Mouse (Mus musculus): Measurements from ENCODE around the gene Gpm6b. TPM values are rescaled to one million over a fixed set of nuclear protein-coding genes. Genes with fewer than 3 reads are reported as not detected.

Gene Gpm6b
- polyA plus RNA-seq, 1 experiment from 2014 or later = 5.0 TPM

DNA sequence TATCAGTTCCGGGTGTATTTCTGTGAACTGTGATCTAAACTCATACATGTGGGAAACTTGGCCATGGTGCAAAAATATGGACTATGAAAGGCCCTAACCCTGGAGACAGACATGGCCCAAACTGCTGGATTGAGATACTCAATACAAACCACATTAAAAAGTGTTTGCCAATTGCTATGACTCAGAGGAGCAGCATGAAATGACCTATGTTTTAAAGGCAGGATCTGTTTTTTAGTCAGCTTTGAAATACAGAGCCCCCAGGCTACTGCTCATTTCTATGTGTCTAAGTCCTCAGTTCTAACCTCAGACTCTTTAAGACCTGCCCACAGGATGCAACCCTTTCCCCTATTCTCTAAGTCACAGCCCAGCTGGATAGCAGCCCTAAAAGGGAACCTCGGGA, 2.6 kb upstream of the Gpm6b start:
- no peaks in the 10 kb centered on the region for H3K4me1 ChIP-seq (replicated peaks)
- no peak overlapping the region for H3K27ac ChIP-seq (ENCODE audit: poor library complexity, severe bottlenecking)
- H3K9me3 ChIP-seq (replicated peaks) = no peaks in the 10 kb centered on the region
- no peak for ATAC-seq (ENCODE audit: insufficient number of reproducible peaks, low FRiP score)
- no peak overlapping the region for H3K4me3 ChIP-seq
- H3K4me2 ChIP-seq = no peak overlapping the region
- no peaks in the 10 kb centered on the region for H3K36me3 ChIP-seq
- H3K9ac ChIP-seq = no peak overlapping the region
- H3K27me3 ChIP-seq (replicated peaks) = peaks cover 25% of the 10 kb centered on the region; the same call in 1 of the 2 replicates
- WGBS = 51% methylated on average over 2 of the region's 2 CpGs

DNA sequence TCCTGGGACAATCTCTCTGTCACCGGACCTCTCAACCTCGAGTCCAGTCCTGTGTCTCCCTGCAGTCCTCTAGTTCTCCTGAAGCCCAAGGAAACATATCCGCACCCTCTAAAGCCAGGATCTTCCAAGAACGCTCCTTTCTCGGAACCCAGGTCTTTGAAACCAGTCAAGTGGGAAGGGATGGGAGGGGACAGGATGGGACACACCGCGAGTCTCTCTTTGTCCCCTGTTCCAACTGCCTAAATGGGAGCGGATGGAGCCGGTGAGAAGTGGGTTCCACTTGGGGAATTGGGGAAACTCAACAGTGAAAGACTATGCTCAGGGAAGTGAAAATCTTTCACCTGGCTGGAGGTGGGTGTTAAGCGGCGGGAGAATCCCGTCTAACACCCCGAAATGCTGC, 809 bp downstream of the Gpm6b start:
- peak overlapping the region; percentile 62 for H3K4me3 ChIP-seq
- peaks cover 29% of the 10 kb centered on the region; the same call in 1 of the 2 replicates for H3K27me3 ChIP-seq (replicated peaks)
- no peak overlapping the region for H3K27ac ChIP-seq (ENCODE audit: poor library complexity, severe bottlenecking)
- H3K9ac ChIP-seq = peak overlapping the region; percentile 68
- peak overlapping the region; percentile 99 for H3K4me2 ChIP-seq
- no peaks in the 10 kb centered on the region for H3K9me3 ChIP-seq (replicated peaks)
- WGBS = 23% methylated on average over 13 of the region's 13 CpGs
- ATAC-seq (ENCODE audit: insufficient number of reproducible peaks, low FRiP score) = no peak
- no peaks in the 10 kb centered on the region for H3K36me3 ChIP-seq
- H3K4me1 ChIP-seq (replicated peaks) = no peaks in the 10 kb centered on the region

DNA sequence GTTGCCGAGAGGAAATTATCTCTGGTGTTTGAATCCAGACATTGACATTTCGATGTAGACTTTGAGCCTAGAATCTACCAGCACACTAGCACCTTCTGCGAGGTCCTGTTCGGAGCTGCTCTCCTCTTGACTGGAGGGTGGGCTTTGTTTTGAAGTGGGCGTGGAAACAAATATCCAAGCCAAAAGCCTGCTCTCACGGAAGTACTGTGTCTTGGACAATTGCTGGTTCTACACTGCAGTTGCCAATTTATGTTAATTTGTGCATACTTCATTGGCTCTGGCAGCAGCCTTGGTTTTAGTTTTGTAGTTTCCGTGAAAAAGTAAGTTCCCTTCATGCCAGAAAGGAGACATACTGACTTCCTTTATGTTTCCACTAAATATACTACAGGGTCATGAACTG, 2.0 kb downstream of the Gpm6b start:
- no peak overlapping the region for H3K4me2 ChIP-seq
- H3K27ac ChIP-seq (ENCODE audit: poor library complexity, severe bottlenecking) = no peak overlapping the region
- peaks cover 29% of the 10 kb centered on the region; the same call in 1 of the 2 replicates for H3K27me3 ChIP-seq (replicated peaks)
- no peak overlapping the region for H3K4me3 ChIP-seq
- no peak overlapping the region for H3K9ac ChIP-seq
- no peaks in the 10 kb centered on the region for H3K36me3 ChIP-seq
- no peaks in the 10 kb centered on the region for H3K4me1 ChIP-seq (replicated peaks)
- H3K9me3 ChIP-seq (replicated peaks) = no peaks in the 10 kb centered on the region
- WGBS = 75% methylated on average over 7 of the region's 7 CpGs
- no peak for ATAC-seq (ENCODE audit: insufficient number of reproducible peaks, low FRiP score)

DNA sequence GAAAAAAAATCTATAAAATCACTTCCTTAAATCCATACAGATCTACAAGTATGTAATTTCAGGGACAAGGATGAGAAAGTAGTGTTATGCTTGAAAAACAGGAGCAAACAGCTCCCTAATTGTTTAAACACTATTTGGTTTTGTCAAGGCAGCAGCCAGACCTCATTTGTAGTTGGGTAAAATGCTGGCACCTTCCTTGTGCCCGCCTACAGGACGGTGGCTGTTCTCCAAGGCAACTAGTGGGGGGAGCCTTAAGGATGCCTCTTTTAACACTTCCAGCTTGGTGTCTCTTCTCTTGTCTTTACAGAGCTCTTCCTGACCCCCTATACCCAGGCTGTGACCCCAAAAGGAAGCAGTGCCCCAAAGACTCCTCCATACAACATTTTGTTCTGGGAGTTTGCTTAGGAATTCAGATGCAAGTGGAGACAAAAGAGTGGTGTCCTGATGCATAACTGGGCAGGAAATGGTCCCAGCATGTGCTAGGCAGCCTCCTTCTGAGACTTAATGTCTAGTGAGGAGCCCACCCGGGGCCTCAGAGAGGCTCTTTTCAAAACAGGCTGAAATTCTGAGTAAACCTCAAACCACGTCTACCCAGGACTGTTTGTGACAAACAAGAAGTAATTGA, 4.7 kb downstream of the Gpm6b start:
- Histone ChIP-seq H3K27ac (ENCODE audit: poor library complexity, severe bottlenecking) (no peak overlapping the region), H3K4me2 (no peak overlapping the region), H3K4me1 (replicated peaks) (no peaks in the 10 kb centered on the region), H3K9me3 (replicated peaks) (no peaks in the 10 kb centered on the region), H3K27me3 (replicated peaks) (0 out of 2 replicates have a peak, but pooled peaks cover 17% of the 10 kb centered on the region), H3K4me3 (no peak overlapping the region), H3K9ac (no peak overlapping the region), H3K36me3 (no peaks in the 10 kb centered on the region)
- WGBS = 59% methylated on average over 4 of the region's 4 CpGs
- no peak for ATAC-seq (ENCODE audit: insufficient number of reproducible peaks, low FRiP score)

DNA sequence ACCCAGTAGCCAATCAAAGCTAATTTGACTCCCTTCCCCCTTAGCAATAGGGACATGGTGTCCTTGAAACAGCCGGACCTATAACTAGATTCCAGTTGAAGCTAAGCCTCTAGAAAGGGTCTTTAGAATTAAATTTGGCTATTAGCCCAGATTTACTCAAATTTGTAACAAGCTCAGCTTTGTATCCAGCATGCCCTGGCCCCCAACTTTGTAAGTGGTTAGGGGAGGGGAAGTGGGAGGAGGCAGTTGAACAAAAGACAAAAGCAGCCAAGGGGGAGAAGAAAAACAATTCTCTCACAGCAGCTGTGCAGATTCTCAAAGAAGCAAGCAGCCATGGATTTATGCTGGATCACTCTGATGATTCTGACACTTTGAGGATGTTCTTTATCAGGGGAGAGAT, 32.8 kb downstream of the Gpm6b start:
- Histone ChIP-seq H3K36me3 (no peaks in the 10 kb centered on the region), H3K4me1 (replicated peaks) (no peaks in the 10 kb centered on the region), H3K27ac (ENCODE audit: poor library complexity, severe bottlenecking) (no peak overlapping the region), H3K27me3 (replicated peaks) (no peaks in the 10 kb centered on the region), H3K9ac (no peak overlapping the region), H3K4me2 (no peak overlapping the region), H3K9me3 (replicated peaks) (no peaks in the 10 kb centered on the region), H3K4me3 (no peak overlapping the region)
- 48% methylated on average over 1 of the region's 1 CpGs for WGBS
- ATAC-seq (ENCODE audit: insufficient number of reproducible peaks, low FRiP score) = no peak

DNA sequence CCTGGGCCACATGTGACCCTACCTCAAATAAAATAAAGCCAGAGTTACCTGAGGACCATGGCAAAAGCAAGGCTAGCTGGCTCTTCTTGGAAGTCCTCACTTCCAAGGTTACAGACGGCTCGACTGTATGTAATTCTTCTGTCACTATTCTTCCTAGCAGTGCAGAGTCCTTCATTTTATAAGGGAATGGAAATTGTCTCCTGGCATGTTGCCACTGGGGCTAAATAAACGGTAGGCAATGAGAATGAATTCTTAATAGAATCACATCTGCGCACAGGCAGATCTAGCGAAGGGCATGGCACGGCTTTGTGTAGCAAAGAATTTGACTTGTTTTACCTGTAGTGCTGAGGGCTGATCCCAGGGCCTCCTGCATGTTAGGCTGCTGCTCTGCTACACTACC, 33.9 kb downstream of the Gpm6b start:
- Histone ChIP-seq H3K36me3 (no peaks in the 10 kb centered on the region), H3K27me3 (replicated peaks) (no peaks in the 10 kb centered on the region), H3K27ac (ENCODE audit: poor library complexity, severe bottlenecking) (no peak overlapping the region), H3K4me3 (no peak overlapping the region), H3K9ac (no peak overlapping the region), H3K4me2 (no peak overlapping the region), H3K4me1 (replicated peaks) (no peaks in the 10 kb centered on the region), H3K9me3 (replicated peaks) (no peaks in the 10 kb centered on the region)
- no peak for ATAC-seq (ENCODE audit: insufficient number of reproducible peaks, low FRiP score)
- WGBS = 83% methylated on average over 6 of the region's 6 CpGs

DNA sequence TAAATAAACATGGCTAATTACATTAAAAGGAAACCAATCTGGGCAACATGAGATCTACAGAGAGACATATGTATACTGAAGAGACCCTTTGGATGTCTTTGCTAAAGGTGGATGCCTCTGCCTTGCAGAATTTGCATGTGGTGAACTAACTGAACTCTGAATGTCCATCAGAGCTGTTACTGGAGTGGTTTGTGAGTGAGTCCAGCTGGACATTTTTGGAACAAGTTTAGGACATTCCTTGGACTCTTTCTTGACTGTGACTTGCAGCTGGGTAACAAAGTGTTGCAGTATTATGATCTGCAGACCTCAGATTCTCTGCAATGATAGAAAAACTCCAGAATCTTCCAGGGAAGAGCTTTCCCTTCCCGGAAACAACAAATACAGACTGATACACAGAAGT, 41.1 kb downstream of the Gpm6b start:
- H3K4me1 ChIP-seq (replicated peaks) = no peaks in the 10 kb centered on the region
- H3K9ac ChIP-seq = no peak overlapping the region
- no peaks in the 10 kb centered on the region for H3K27me3 ChIP-seq (replicated peaks)
- no peaks in the 10 kb centered on the region for H3K9me3 ChIP-seq (replicated peaks)
- H3K27ac ChIP-seq (ENCODE audit: poor library complexity, severe bottlenecking) = no peak overlapping the region
- ATAC-seq (ENCODE audit: insufficient number of reproducible peaks, low FRiP score) = no peak
- H3K36me3 ChIP-seq = no peaks in the 10 kb centered on the region
- no peak overlapping the region for H3K4me3 ChIP-seq
- 67% methylated on average over 1 of the region's 1 CpGs for WGBS
- H3K4me2 ChIP-seq = no peak overlapping the region

DNA sequence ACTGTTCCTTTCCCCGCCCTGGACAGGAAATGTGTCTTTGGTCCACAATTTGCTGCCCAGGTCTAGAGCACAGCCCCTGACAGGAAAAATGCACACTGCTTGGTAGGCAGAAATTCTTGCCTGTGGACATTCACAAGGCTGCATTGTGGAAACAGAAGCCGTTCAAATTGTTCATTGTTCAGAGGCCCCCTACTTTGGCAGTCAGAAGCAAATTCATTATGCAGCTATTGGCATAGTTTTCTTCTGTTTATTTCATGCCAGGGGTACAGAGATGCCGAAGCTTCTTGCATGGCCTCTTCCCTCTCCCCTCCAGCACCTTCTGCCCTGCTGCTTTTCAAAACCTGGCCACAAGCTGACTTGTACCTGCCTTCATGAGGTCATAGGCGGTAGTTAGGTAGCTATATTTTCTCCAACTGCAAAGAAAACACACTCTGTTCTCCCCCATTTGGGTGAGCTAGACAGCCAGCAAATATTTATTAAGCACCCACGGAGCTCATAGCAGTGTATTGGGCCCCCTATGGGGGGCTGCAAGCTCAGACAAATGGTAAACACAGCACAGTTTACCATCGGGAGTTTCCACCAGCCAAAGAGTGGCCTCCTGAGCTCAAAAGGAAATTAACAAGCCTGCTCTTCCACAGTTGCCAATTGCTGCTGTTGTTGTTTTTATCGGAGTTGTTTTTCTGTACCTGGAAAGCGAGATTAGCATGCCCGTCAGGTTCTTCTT, 48.2 kb downstream of the Gpm6b start:
- ATAC-seq (ENCODE audit: insufficient number of reproducible peaks, low FRiP score) = no peak
- WGBS = 64% methylated on average over 9 of the region's 9 CpGs

DNA sequence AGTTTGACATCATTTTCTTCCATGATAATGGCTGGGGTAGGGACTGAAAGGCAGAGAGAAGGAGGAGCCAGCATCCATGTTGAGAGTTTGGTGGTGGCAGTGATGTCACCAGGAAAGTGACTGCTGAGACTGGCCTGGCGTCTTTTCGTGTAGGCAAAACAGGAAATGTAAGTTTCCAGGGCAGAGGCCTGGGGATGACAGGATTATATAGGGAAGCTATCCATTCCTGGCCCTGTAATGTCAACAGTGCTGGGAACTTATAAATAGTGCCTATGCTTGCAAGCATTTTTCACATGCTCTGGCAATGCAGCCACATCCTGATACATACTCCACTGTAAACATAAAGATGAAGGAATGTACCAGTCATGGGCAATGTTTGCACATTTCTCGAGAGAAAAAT, 52.6 kb downstream of the Gpm6b start:
- Histone ChIP-seq H3K4me2 (no peak overlapping the region), H3K36me3 (no peaks in the 10 kb centered on the region), H3K4me1 (replicated peaks) (no peaks in the 10 kb centered on the region), H3K27me3 (replicated peaks) (no peaks in the 10 kb centered on the region; the same call in 1 of the 2 replicates), H3K27ac (ENCODE audit: poor library complexity, severe bottlenecking) (no peak overlapping the region), H3K9ac (no peak overlapping the region), H3K9me3 (replicated peaks) (0 out of 2 replicates have a peak, but pooled peaks cover 2% of the 10 kb centered on the region), H3K4me3 (no peak overlapping the region)
- no peak for ATAC-seq (ENCODE audit: insufficient number of reproducible peaks, low FRiP score)
- WGBS = 54% methylated on average over 3 of the region's 3 CpGs

More for the DNA sequence above, 48.2 kb downstream of the Gpm6b start:
- H3K27me3 ChIP-seq (replicated peaks) = no peaks in the 10 kb centered on the region
- no peaks in the 10 kb centered on the region for H3K4me1 ChIP-seq (replicated peaks)
- no peak overlapping the region for H3K27ac ChIP-seq (ENCODE audit: poor library complexity, severe bottlenecking)
- H3K4me3 ChIP-seq = no peak overlapping the region
- H3K9ac ChIP-seq = no peak overlapping the region
- no peaks in the 10 kb centered on the region for H3K9me3 ChIP-seq (replicated peaks)
- no peaks in the 10 kb centered on the region for H3K36me3 ChIP-seq
- H3K4me2 ChIP-seq = no peak overlapping the region

DNA sequence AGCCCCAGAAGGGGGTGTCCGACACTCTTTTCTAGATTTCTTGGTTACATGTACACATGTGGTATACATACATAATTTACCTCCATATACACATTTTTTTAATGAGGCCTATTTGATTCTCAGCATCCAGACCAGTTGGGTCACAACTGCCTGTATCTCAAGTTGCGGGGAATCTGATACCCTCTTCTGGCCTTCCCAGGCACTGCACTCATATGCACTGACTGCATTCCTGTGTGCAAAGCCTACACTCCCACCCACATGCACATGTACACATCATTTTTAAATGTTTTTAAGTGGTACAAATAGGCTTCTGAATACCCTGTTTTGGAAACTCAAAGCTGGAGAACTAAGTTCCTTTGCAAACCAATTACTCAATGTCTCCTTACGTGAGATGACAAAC, 54.8 kb downstream of the Gpm6b start:
- no peak for ATAC-seq (ENCODE audit: insufficient number of reproducible peaks, low FRiP score)
- 80% methylated on average over 3 of the region's 3 CpGs for WGBS
- Histone ChIP-seq H3K9ac (no peak overlapping the region), H3K4me3 (no peak overlapping the region), H3K27me3 (replicated peaks) (no peaks in the 10 kb centered on the region; the same call in 1 of the 2 replicates), H3K36me3 (no peaks in the 10 kb centered on the region), H3K27ac (ENCODE audit: poor library complexity, severe bottlenecking) (no peak overlapping the region), H3K4me2 (no peak overlapping the region), H3K9me3 (replicated peaks) (0 out of 2 replicates have a peak, but pooled peaks cover 2% of the 10 kb centered on the region), H3K4me1 (replicated peaks) (no peaks in the 10 kb centered on the region)

DNA sequence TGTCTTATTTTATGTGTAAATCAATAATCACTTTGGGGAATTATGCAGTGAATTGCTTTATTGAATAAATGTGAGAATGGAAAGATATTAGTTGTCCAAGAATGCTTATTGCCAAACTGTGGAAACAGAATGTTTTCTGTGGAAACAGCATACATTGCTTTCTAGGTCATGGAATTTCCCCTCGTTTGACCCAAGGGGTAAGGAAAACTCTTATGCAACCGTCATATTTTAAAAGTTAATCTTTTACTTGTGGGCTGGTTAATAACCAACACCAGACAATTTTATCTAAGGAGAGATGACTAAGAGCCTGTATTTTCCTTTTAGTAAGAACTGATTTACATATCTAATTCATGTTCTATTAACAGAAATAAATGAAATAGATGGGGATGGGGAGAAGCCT, 64.1 kb downstream of the Gpm6b start:
- Histone ChIP-seq H3K9me3 (replicated peaks) (no peaks in the 10 kb centered on the region), H3K4me1 (replicated peaks) (no peaks in the 10 kb centered on the region), H3K4me2 (no peak overlapping the region), H3K27me3 (replicated peaks) (no peaks in the 10 kb centered on the region), H3K4me3 (no peak overlapping the region), H3K9ac (no peak overlapping the region), H3K27ac (ENCODE audit: poor library complexity, severe bottlenecking) (no peak overlapping the region), H3K36me3 (no peaks in the 10 kb centered on the region)
- ATAC-seq (ENCODE audit: insufficient number of reproducible peaks, low FRiP score) = no peak
- 51% methylated on average over 2 of the region's 2 CpGs for WGBS
